Mouse (Mus musculus): ENCODE results near the gene Lyrm9.

- no peak for TF ChIP-seq POLR2A (IDR thresholded peaks at IDR 0.05; ENCODE audit: borderline replicate concordance, low read depth, low read length)
- no peak for TF ChIP-seq CTCF (IDR thresholded peaks at IDR 0.05; ENCODE audit: low read depth, low read length)
Measured at GRCm38 (mm10) chr11:78793116-78793515, 33.3 kb upstream of the Lyrm9 start.

Measured in bone marrow macrophage, adult 2 months (primary cell).